Mouse (Mus musculus): ENCODE results near the gene Dut.
"Not testable (repeated sequence)": the region's sequence is repeated elsewhere in the genome, so short reads cannot be mapped to it uniquely, and the experiment has no call there.

Gene Dut

DNA sequence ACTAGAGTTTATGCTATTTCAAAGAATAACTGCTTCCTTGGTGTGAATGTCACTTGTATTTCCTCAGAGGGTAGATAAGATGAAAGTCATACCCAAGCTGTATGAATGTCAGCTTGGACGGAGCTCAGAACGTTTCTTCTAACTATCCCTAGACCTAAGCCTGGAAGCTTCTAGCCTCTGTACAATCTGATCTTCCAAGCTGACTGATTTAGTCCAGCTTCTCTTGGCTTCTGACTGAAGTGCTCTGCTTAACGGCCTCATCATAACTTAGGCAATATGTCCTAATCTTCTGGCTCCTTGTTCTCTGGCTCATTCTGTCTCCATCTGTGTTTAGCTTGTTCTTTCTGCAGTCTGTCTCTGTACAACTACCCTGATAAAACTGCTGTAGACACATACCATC, 7.6 kb downstream of the Dut start:
- no peak for DNase-seq (ENCODE audit: low read depth, low spot score)

DNA sequence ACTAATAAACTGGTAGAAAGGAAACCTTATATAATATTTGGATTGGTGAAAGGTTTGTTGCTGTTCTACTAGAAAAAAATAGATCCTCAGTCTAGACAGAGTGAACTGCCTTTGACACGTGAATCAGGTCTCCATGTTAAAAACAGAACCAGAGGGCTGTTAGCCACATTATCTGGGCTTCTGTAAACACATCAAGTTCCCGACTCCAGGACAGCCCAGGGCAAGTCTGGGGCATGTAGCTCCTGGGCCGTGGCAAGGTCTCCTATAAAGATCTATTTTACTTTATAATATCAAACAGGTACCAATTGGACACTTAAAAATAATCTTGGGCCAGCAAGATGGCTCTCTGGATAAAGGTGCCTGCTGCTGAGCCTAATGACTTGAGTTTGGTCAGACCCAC, 8.9 kb downstream of the Dut start:
- DNase-seq (ENCODE audit: low read depth, low spot score) = no peak

DNA sequence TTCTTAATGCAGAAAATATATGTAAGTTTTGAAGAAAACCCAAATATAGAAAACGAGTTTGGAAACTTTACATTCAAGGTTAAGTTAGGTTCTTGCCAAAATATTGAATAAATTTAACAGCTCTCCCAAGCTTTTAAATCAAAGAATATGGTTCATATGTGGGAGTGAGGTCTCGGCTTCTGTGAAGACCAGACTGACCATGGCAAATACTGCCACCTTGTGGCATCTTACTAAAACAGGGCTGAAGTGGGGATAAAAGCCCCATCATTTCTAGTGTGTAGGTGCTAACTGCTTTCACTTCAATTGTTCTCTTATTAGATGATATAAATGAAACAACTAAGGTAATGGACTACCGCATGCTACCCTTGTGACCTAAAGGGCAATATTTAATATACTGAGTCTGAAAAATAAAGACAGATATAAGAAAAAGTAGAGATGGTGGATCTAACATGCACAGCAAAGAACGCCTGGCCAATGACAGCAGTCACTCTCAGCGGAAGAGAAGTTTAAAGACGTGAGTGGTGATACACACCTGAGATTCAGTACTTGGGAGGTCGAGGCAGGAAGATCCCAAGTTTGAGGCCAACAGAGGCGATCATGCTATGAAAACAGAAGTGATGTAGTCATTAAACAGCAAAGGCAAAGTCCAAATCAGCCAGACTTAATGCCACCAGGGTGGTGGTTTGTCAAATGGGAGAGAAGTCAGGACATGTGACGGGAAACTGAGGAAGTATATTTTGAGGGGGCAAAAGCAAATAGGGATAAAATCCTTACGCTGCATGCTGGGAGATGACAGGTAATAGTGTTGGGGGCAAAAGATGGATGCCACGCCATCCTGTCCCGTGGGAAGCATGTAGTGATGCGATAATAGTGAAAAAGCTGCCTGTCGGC, 12.5 kb downstream of the Dut start:
- DNase-seq (ENCODE audit: low read depth, low spot score) = peak; percentile 16

DNA sequence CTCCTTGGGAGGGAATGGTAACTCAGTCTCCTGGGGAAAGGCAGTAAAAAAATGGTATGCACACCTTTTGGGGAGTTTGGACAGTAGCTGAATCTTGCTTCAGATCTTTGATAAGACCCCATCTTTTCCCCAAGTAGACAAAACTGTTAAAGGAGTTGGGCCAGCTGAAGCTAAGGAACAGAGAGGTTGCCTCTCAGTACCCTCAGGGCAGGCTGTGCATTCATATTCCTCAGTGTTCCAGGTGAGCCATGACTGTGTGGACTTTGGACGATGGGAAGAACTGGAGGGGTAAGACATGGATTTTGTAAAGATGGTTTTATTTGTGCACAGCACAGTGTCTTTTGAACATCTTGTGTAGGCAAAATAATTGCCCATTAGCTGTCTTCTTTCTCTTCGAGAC, 13.3 kb downstream of the Dut start:
- DNase-seq (ENCODE audit: low read depth, low spot score) = no peak

GRCm38 (mm10) chr2:125263056-125263455, 16.1 kb downstream of the Dut start:
- DNase-seq (ENCODE audit: low read depth, low spot score) = no peak

DNA sequence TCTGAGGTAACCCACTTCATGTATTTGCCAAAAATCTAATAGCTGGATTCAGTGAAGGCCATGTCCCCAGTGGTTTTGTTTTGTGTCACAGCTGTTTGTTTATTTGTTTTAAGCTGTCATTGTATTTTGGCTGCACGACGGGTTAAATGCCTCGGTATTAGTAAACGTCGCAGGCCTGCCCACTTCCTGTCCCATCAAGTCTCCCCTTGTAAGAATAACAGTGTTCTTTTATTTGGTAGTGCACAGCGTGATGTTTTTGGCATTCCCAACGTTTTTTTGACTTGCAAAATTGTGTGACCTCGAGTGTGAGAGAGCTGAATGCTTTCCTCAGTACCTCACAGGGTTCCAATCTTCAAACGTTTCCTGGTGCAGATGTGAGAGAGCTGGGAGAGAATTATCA, 16.8 kb downstream of the Dut start:
- DNase-seq (ENCODE audit: low read depth, low spot score) = no peak

- DNase-seq (ENCODE audit: low read depth, low spot score) = no peak
These were observed 21.9 kb downstream of the Dut start for GRCm38 (mm10) chr2:125268876-125269275.

- no peak for DNase-seq (ENCODE audit: low read depth, low spot score)
These were observed 28.6 kb downstream of the Dut start for GRCm38 (mm10) chr2:125275617-125276016.

DNA sequence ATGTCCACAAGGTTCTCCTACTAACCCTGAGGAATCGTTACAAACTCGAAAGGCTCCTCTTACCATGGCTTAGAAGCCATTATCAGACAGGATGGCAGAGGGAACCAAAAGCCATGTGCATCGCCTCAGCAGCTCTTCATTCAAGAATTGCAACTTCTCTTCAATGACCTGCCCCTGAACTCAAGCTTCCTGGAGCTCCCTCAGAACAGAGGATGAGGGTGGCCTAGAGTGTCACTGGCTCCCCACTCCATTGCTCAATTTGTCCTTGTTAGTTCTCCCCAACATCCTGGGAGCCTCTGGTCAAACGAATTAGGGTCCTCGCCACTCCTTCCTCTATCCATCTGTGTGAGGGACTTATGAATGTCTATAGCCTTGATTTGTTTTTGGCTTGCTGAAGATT, 29.7 kb downstream of the Dut start:
- DNase-seq (ENCODE audit: low read depth, low spot score) = no peak

GRCm38 (mm10) chr2:125278474-125278873, 31.5 kb downstream of the Dut start:
- DNase-seq (ENCODE audit: low read depth, low spot score) = no peak

GRCm38 (mm10) chr2:125279995-125280394, 33.0 kb downstream of the Dut start:
- not testable (repeated sequence) for DNase-seq (ENCODE audit: low read depth, low spot score)

- no peak for DNase-seq (ENCODE audit: low read depth, low spot score)
These were observed 35.6 kb downstream of the Dut start for GRCm38 (mm10) chr2:125282334-125283206.

DNA sequence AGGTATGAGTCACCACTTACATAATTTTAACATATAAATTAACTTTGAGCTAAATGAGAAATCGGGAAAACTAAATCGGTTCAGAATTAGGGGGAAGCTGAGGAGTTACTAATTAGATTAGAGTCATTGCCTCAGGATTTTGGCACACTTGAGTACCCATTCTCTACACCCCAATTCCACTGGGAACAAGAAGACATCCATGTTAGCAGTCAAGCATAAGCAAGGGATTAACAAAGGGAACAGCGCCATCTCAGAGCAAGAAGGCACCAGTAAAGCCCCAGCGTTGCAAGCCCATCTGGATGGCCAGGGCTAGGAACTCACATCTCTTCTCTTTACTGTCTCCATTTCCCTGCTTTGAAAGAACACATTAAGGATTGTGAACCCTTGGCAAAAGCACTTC, 38.8 kb downstream of the Dut start:
- no peak for DNase-seq (ENCODE audit: low read depth, low spot score)

DNA sequence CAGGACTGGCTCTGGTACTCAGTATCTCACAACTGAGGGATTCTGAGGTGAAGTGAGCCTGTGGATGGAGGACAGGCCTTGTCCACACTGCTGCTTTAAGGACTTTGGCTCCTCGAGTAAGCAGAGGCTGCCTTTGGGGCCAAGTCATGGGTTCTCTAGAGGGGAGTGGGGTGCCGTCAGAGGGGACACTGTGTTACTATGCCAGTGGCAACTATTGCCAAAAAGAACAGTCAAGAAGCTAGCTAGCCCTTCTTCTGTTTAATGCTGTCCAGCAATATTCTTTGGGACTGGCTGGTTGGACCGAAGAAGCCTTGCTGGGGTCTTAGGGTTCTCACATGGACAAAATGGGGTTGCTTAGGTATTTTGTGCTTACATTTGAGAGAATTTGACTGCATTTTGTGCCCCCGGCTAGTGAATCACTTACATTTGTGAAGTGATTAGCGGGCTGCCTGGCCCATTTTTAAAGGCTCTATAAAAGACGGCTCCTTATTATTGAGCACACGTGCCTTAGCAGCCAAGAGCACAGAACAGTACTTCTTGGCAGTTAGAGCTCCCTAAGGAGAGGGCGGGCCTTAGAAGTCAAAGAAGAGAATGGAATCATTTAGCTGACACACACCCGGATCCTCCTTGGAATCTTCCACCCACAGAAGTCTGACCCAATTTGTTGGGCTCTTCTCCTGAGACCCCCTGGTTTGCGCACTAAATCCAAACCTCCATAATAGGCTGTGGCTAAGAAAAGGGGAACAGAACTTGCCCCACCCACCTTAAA, 43.4 kb downstream of the Dut start:
- DNase-seq (ENCODE audit: low read depth, low spot score) = no peak

DNA sequence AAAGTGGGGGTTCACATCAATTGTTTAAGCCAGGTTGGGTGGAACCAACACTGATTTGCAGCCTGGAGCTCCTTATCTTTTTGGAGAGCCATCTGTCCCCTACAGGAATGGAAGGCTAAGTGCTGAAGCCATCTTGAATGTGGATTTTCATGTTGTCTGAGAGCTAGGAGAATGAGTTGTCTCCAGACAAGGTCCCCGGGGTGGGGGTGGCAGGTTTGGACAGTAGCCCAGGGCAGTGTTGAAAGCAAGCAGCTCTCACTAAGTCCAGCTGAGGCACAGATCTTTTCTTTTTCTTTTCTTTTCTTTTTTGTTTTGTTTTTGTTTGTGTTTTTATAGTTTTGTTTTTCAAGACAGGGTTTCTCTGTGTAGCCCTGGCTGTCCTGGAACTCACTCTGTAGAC, 44.1 kb downstream of the Dut start:
- no peak for DNase-seq (ENCODE audit: low read depth, low spot score)

DNA sequence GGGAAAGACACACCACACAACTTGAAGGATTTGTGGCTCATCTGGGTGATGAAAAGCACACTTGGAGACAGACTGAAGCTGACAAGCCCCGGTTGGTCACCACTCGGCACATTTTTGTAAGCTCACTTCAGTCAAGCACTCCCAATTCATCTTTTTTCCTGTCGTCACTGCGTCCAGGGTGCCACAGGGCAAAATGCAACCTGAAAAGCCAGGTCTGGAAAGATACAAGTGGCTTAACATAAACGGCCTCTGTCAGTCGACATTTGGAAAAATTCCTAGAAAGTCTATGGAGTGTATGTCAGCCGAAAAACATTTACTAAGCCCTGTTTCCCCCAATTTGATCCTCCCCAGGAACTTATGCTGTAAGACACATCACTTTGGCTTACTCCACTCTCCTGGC, 45.6 kb downstream of the Dut start:
- DNase-seq (ENCODE audit: low read depth, low spot score) = no peak

GRCm38 (mm10) chr2:125293969-125294491, 47.0 kb downstream of the Dut start:
- no peak for DNase-seq (ENCODE audit: low read depth, low spot score)

DNA sequence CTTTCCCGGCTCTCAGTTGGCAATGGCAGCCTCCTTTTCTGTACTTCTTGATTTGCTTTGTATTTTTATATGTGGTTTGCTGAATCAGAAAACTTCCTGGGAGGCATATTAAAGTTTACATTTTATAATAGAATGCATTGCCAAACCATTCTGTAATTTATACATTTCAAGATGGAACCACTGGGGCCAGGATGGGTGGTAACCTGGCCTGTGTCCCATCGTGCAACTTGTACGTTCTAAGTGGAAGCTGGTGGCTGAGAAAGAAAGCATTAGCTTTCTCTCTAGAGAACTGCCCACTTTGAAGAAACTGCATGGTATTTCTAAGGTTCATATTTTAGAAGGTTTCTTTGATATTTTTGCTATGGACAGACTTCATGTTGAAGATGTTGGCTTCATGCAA, 48.5 kb downstream of the Dut start:
- no peak for DNase-seq (ENCODE audit: low read depth, low spot score)

DNA sequence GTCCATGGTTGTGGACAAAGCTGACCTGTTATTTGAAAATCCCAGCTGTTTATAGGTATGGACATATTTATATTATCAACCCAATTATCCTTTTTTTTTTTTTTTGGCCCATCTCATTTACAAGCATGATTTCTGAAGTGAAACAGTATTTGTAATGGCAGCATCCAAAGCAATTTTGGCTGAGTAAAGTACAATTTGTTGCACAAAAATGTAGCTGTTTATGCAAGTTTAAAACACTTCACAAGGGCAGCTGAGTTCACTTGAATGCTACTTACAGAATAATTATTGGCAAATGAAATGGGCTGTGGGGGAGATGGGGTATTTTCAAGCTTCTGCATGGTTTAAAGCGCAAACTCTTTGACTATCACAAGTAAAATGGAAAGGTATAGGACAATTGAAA, 51.9 kb downstream of the Dut start:
- no peak for DNase-seq (ENCODE audit: low read depth, low spot score)

GRCm38 (mm10) chr2:125301877-125302624, 55.1 kb downstream of the Dut start:
- DNase-seq (ENCODE audit: low read depth, low spot score) = no peak

DNA sequence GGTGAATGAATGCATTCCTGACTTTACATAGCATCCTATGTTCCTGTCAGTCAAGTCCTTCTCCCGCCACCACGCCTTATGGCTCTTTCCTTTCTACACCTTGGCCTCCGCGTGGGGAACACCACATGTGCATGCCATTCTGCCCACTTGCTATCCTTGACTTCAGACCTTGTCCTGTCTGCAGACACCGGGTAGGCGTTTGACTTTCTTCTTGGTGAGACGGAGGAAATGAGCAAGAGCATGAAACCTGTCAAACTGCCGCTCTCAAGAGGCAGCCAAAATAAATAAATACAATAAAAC, 55.6 kb downstream of the Dut start:
- DNase-seq (ENCODE audit: low read depth, low spot score) = no peak

Data from c-Kit-negative CD71-positive TER-119-positive erythroid progenitor cells, embryonic 14.5 days (primary cell).